Mouse (Mus musculus) limb, embryonic 14.5 days (tissue): Measurements from ENCODE around the gene Peli1. TPM values are rescaled to one million over a fixed set of nuclear protein-coding genes. Genes with fewer than 3 reads are reported as not detected.

Source experiments
- ATAC-seq: fragments of 200-750 bp; cut with Nextera tagmentation; 2 replicates; pipeline ENCODE4 v1.8.0; 2017; ENCODE audit warnings: low read depth, moderate number of reproducible peaks, moderate TSS enrichment; ENCODE audit not compliant: low FRiP score
- DNase-seq: peaks from one replicate; pipeline ENCODE4 v3.0.0-alpha.2; 2015; ENCODE audit warnings: low spot score
- H3K27ac ChIP-seq: fragments of 300-500 bp; sonication (generic); replicated peaks from 2 replicates; pipeline ENCODE4 v1.5.1; 2014; ENCODE audit warnings: low read depth, mild to moderate bottlenecking, low read length, moderate library complexity, mixed read lengths
- H3K27me3 ChIP-seq: fragments of 300-500 bp; sonication (generic); 2 replicates; pipeline ENCODE4 v1.6.1; 2014; ENCODE audit warnings: low read length, mixed read lengths; ENCODE audit not compliant: control insufficient read depth, insufficient read depth
- H3K36me3 ChIP-seq: fragments of 300-500 bp; sonication (generic); 2 replicates; pipeline ENCODE4 v1.6.1; 2014; ENCODE audit warnings: mild to moderate bottlenecking, low read length, moderate library complexity, mixed read lengths; ENCODE audit not compliant: control insufficient read depth, insufficient read depth
- H3K4me1 ChIP-seq: fragments of 300-500 bp; sonication (generic); 2 replicates; pipeline ENCODE4 v1.6.1; 2014; ENCODE audit warnings: antibody characterized with exemption, low read length, mixed read lengths; ENCODE audit not compliant: control insufficient read depth, insufficient read depth
- H3K4me2 ChIP-seq: fragments of 300-500 bp; sonication (generic); replicated peaks from 2 replicates; pipeline ENCODE4 v1.6.1; 2014; ENCODE audit warnings: low read depth, mild to moderate bottlenecking, low read length, moderate library complexity; ENCODE audit not compliant: severe bottlenecking
- H3K4me3 ChIP-seq: fragments of 300-500 bp; sonication (generic); replicated peaks from 2 replicates; pipeline ENCODE4 v1.5.1; 2014; ENCODE audit warnings: low read length
- H3K9ac ChIP-seq: fragments of 300-500 bp; sonication (generic); 2 replicates; pipeline ENCODE4 v1.6.1; 2014; ENCODE audit warnings: mild to moderate bottlenecking, low read depth, low read length, moderate library complexity; ENCODE audit not compliant: severe bottlenecking
- H3K9me3 ChIP-seq: fragments of 300-500 bp; sonication (generic); 2 replicates; pipeline ENCODE4 v1.6.1; 2016; ENCODE audit warnings: low read length; ENCODE audit not compliant: control insufficient read depth
- POLR2A ChIP-seq: fragments of 200-500 bp; IDR thresholded peaks from 2 replicates; pipeline ENCODE4 v1.8.0; 2012; ENCODE audit warnings: inconsistent platforms, mild to moderate bottlenecking, moderate library complexity, borderline replicate concordance; ENCODE audit not compliant: insufficient read depth, insufficient read length; ENCODE audit errors: extremely low read depth
- WGBS: fragments of 180-500 bp; shearing (Covaris S2); extraction: QIAGEN DNeasy Blood & Tissue Kit; methylation state at CpG from one replicate; pipeline ENCODE4 v1.1.7; 2014; 5-methylcytosine and 5-hydroxymethylcytosine counted together
- polyA plus RNA-seq, 2 experiments: library from polyadenylated mRNA; depleted of rRNA in 1 of 2; stranded (reverse) in 1 of 2; unstranded in 1 of 2; fragments of >200 nt; fragmentation: Nextera tagmentation in 1 of 2; extraction: Ambion mirVana in 1 of 2; gene quantifications; 2 replicates each; pipeline versions ENCODE4 v1.2.1 to v1.2.3; 2012 to 2014

The Peli1 gene
- polyA plus RNA-seq (2012; rRNA removed) (28.1 and 31.8 TPM in 2 replicates), polyA plus RNA-seq (2014; fragmentation: Nextera tagmentation; extraction: Ambion mirVana) (43.8 and 49.8 TPM in 2 replicates)

GRCm38 (mm10) chr11:21091067-21091427, at the start of gene Peli1:
TSS of gene Peli1 (plus strand) at chr11:21091291.
- peak within 1 kb of the TSS; percentile 97 for H3K9ac ChIP-seq
- peak within 1 kb of the TSS; percentile 59 for H3K4me2 ChIP-seq
- peak; percentile 92 for TF ChIP-seq POLR2A
- ATAC-seq (peak; percentile 100), DNase-seq (peak; percentile 98)
- H3K36me3 ChIP-seq: no peaks in the 10 kb centered on the region
- H3K4me3 ChIP-seq: peak within 1 kb of the TSS; percentile 87
- H3K27me3 ChIP-seq: no peaks in the 10 kb centered on the region
- 0% methylated on average over 16 of the region's 24 CpGs for WGBS
- no peaks in the 10 kb centered on the region for H3K9me3 ChIP-seq
- 0 out of 2 replicates have a peak, but pooled peaks cover 9% of the 10 kb centered on the region for H3K4me1 ChIP-seq
- peak within 1 kb of the TSS; percentile 99 for H3K27ac ChIP-seq

DNA sequence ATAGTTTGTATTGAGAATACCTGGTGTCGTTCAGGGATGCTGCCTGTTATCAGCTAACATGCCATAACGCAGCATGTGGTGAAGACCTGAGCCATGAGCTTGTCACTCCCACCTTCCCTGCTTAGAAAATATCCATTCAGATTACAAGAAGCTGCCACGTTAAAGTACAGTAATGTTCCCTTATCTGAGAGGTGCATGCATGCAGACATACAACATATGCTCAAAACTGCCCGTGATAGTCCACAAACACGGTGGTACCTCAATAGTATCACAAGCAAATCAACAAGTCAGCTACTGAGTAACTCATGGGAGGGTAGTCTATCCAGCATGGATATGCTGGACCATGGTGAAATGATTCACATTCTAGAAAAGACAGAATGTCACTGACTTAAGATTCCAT, 48.5 kb upstream of the Peli1 start:
- Histone ChIP-seq H3K27me3 (no peaks in the 10 kb centered on the region), H3K9ac (no peak overlapping the region), H3K27ac (no peak overlapping the region), H3K9me3 (no peaks in the 10 kb centered on the region), H3K4me2 (no peak overlapping the region), H3K4me1 (no peaks in the 10 kb centered on the region), H3K36me3 (no peaks in the 10 kb centered on the region), H3K4me3 (no peak overlapping the region)
- TF ChIP-seq POLR2A: no peak
- no peak for DNase-seq
- WGBS: 87% methylated on average over 5 of the region's 5 CpGs
- no peak for ATAC-seq

DNA sequence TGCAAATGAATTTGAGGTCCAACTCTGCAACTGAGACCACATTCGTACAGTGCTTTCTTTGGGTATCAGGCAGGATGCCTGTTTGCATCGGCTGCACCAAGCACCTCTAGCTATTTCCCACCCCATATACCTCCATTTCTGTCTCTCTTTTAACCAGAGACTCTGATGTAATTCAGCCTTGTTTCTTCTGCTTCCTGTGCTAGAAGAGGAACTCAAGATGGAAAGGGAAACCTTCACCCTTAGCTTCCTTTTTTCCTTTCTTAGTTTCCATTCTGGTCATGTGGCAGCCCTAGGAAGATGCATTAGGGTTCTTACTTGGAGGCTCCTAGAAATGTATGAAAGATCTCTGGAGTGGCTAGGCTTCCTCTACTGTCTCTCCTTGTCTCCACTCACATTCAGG, 44.9 kb upstream of the Peli1 start:
- ATAC-seq (no peak), DNase-seq (no peak)
- Histone ChIP-seq H3K27me3 (no peaks in the 10 kb centered on the region), H3K4me3 (no peak overlapping the region), H3K36me3 (no peaks in the 10 kb centered on the region), H3K9me3 (no peaks in the 10 kb centered on the region), H3K27ac (no peak overlapping the region), H3K4me1 (no peaks in the 10 kb centered on the region), H3K9ac (no peak overlapping the region), H3K4me2 (no peak overlapping the region)
- WGBS: 86% methylated on average over 2 of the region's 2 CpGs
- TF ChIP-seq POLR2A: no peak

DNA sequence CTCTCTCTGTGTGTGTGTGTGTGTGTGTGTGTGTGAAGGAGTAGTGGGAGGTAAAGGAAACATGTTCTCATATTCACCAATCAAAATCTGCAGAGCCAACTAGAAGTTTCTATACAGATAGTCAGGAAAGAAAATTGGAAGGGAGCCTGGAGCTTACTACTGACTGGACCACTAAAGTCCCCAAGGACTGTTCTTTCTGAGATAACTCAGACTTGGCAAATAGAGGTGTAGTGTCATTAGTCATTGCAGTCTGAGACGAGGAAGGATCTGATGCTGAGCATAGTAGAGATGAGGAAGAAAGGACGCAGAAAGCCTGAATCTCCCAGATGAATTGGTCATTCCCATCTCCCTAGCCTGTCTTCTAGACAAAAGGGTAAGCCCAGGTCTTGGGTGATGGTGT, 43.2 kb upstream of the Peli1 start:
- H3K9ac ChIP-seq: no peak overlapping the region
- H3K27me3 ChIP-seq: no peaks in the 10 kb centered on the region
- H3K27ac ChIP-seq: no peak overlapping the region
- H3K4me3 ChIP-seq: no peak overlapping the region
- no peaks in the 10 kb centered on the region for H3K36me3 ChIP-seq
- TF ChIP-seq POLR2A: no peak
- WGBS: 73% methylated on average over 2 of the region's 2 CpGs
- no peak overlapping the region for H3K4me2 ChIP-seq
- H3K4me1 ChIP-seq: no peaks in the 10 kb centered on the region
- ATAC-seq: no peak
- DNase-seq: peak; percentile 33
- H3K9me3 ChIP-seq: no peaks in the 10 kb centered on the region

GRCm38 (mm10) chr11:21051716-21052115, 39.4 kb upstream of the Peli1 start:
- ATAC-seq: no peak
- no peak overlapping the region for H3K9ac ChIP-seq
- H3K27ac ChIP-seq: no peak overlapping the region
- no peaks in the 10 kb centered on the region for H3K4me1 ChIP-seq
- H3K9me3 ChIP-seq: no peaks in the 10 kb centered on the region
- 85% methylated on average over 9 of the region's 9 CpGs for WGBS
- TF ChIP-seq POLR2A: no peak
- H3K36me3 ChIP-seq: no peaks in the 10 kb centered on the region
- H3K27me3 ChIP-seq: no peaks in the 10 kb centered on the region
- no peak for DNase-seq
- H3K4me3 ChIP-seq: no peak overlapping the region
- no peak overlapping the region for H3K4me2 ChIP-seq

- no peak for TF ChIP-seq POLR2A
- H3K27ac ChIP-seq: no peak overlapping the region
These were observed 36.5 kb upstream of the Peli1 start for GRCm38 (mm10) chr11:21054587-21054986.

More at GRCm38 (mm10) chr11:21054587-21054986, 36.5 kb upstream of the Peli1 start:
- Histone ChIP-seq H3K4me3 (no peak overlapping the region), H3K4me1 (peaks cover 2% of the 10 kb centered on the region; the same call in 1 of the 2 replicates), H3K9ac (no peak overlapping the region), H3K9me3 (no peaks in the 10 kb centered on the region), H3K27me3 (no peaks in the 10 kb centered on the region), H3K4me2 (no peak overlapping the region), H3K36me3 (no peaks in the 10 kb centered on the region)
- no peak for DNase-seq
- no peak for ATAC-seq
